Mouse (Mus musculus): ENCODE data around the gene Gpcpd1.

The Gpcpd1 gene

GRCm38 (mm10) chr2:132575256-132575655 lies 12.3 kb downstream of the Gpcpd1 start:
- no peak for TF ChIP-seq GATA4 (IDR thresholded peaks at IDR 0.05; ENCODE audit: insufficient replicate concordance, low read length)

GRCm38 (mm10) chr2:132573280-132573679 lies 14.2 kb downstream of the Gpcpd1 start:
- no peak for TF ChIP-seq GATA4 (IDR thresholded peaks at IDR 0.05; ENCODE audit: insufficient replicate concordance, low read length)

- TF ChIP-seq GATA4 (IDR thresholded peaks at IDR 0.05; ENCODE audit: insufficient replicate concordance, low read length): no peak
These were observed 14.9 kb downstream of the Gpcpd1 start for GRCm38 (mm10) chr2:132572651-132573050.

GRCm38 (mm10) chr2:132571301-132571700 lies 16.2 kb downstream of the Gpcpd1 start:
- TF ChIP-seq GATA4 (IDR thresholded peaks at IDR 0.05; ENCODE audit: insufficient replicate concordance, low read length): no peak

GRCm38 (mm10) chr2:132570869-132571268 lies 16.7 kb downstream of the Gpcpd1 start:
- TF ChIP-seq GATA4 (IDR thresholded peaks at IDR 0.05; ENCODE audit: insufficient replicate concordance, low read length): no peak

GRCm38 (mm10) chr2:132569686-132570085 lies 17.8 kb downstream of the Gpcpd1 start:
- TF ChIP-seq GATA4 (IDR thresholded peaks at IDR 0.05; ENCODE audit: insufficient replicate concordance, low read length): no peak

GRCm38 (mm10) chr2:132567414-132567813 lies 20.1 kb downstream of the Gpcpd1 start:
- no peak for TF ChIP-seq GATA4 (IDR thresholded peaks at IDR 0.05; ENCODE audit: insufficient replicate concordance, low read length)

- no peak for TF ChIP-seq GATA4 (IDR thresholded peaks at IDR 0.05; ENCODE audit: insufficient replicate concordance, low read length)
These were observed 25.7 kb downstream of the Gpcpd1 start for GRCm38 (mm10) chr2:132561860-132562259.

- no peak for TF ChIP-seq GATA4 (IDR thresholded peaks at IDR 0.05; ENCODE audit: insufficient replicate concordance, low read length)
These were observed 59.7 kb downstream of the Gpcpd1 start for GRCm38 (mm10) chr2:132527864-132528263.

- no peak for TF ChIP-seq GATA4 (IDR thresholded peaks at IDR 0.05; ENCODE audit: insufficient replicate concordance, low read length)
These were observed 60.5 kb downstream of the Gpcpd1 start for GRCm38 (mm10) chr2:132526894-132527532.

GRCm38 (mm10) chr2:132526110-132526509 lies 61.4 kb downstream of the Gpcpd1 start:
- TF ChIP-seq GATA4 (IDR thresholded peaks at IDR 0.05; ENCODE audit: insufficient replicate concordance, low read length): no peak

- no peak for TF ChIP-seq GATA4 (IDR thresholded peaks at IDR 0.05; ENCODE audit: insufficient replicate concordance, low read length)
These were observed 69.3 kb downstream of the Gpcpd1 start for GRCm38 (mm10) chr2:132518021-132518901.

- no peak for TF ChIP-seq GATA4 (IDR thresholded peaks at IDR 0.05; ENCODE audit: insufficient replicate concordance, low read length)
These were observed 70.2 kb downstream of the Gpcpd1 start for GRCm38 (mm10) chr2:132517194-132517836.

GRCm38 (mm10) chr2:132516130-132517030 lies 71.1 kb downstream of the Gpcpd1 start:
- no peak for TF ChIP-seq GATA4 (IDR thresholded peaks at IDR 0.05; ENCODE audit: insufficient replicate concordance, low read length)

GRCm38 (mm10) chr2:132515607-132516006 lies 71.9 kb downstream of the Gpcpd1 start:
- TF ChIP-seq GATA4 (IDR thresholded peaks at IDR 0.05; ENCODE audit: insufficient replicate concordance, low read length): no peak

All from liver, adult (tissue).